In genomic region chr2:38449092-38449491, GRCm38 (mm10) we compare ENCODE assay signal across 27 mouse cellular contexts.
"Had no signal": no experiment of that assay in that cellular context is flagged by ENCODE, and none has a peak within 500 bp of the region (broad histone marks: within the 10 kb centered on the region; RNA-seq: fewer than 3 reads in every experiment).

No protein-coding gene starts in this region.

- H3K4me1 ChIP-seq: heart, embryonic 10.5 days; heart, embryonic 12.5 days; hindbrain, embryonic 12.5 days; limb, embryonic 10.5 days had no signal

- H3K27ac ChIP-seq: heart, embryonic 10.5 days; hindbrain, embryonic 10.5 days; hindbrain, embryonic 12.5 days; hindbrain, embryonic 14.5 days; kidney, embryonic 15.5 days; kidney, postnatal 0 days; layer of hippocampus, adult 2 months; left cerebral cortex, adult 2 months; limb, embryonic 10.5 days; limb, embryonic 12.5 days had no signal

- H3K4me3 ChIP-seq: heart, embryonic 10.5 days; heart, embryonic 12.5 days; hindbrain, embryonic 10.5 days; hindbrain, embryonic 12.5 days; kidney, embryonic 15.5 days; layer of hippocampus, adult 2 months; left cerebral cortex, adult 2 months; limb, embryonic 10.5 days; limb, embryonic 12.5 days had no signal

- H3K9me3 ChIP-seq: heart, embryonic 10.5 days; heart, embryonic 12.5 days; hindbrain, embryonic 10.5 days; hindbrain, embryonic 12.5 days; kidney, embryonic 15.5 days; limb, embryonic 10.5 days; limb, embryonic 12.5 days had no signal

- H3K36me3 ChIP-seq: heart, embryonic 10.5 days; heart, embryonic 12.5 days; hindbrain, embryonic 10.5 days; hindbrain, embryonic 12.5 days; kidney, embryonic 15.5 days; limb, embryonic 10.5 days; limb, embryonic 12.5 days had no signal

- H3K4me2 ChIP-seq: heart, embryonic 12.5 days; hindbrain, embryonic 12.5 days; hindbrain, embryonic 14.5 days; kidney, embryonic 15.5 days; limb, embryonic 12.5 days; liver, embryonic 11.5 days had no signal

- DNase-seq: forebrain, postnatal 0 days; gastrocnemius, postnatal 14 days; gastrocnemius, postnatal 36 days; heart, adult 11 months; heart, postnatal 10 days; heart, postnatal 4 days; kidney, adult 11 months; kidney, adult 2 months; kidney, adult 9 months; kidney, postnatal 14 days; kidney, postnatal 36 days; layer of hippocampus, adult 9-11 months; liver had no signal

- H3K9ac ChIP-seq: forebrain, postnatal 0 days; heart, embryonic 12.5 days; hindbrain, embryonic 12.5 days; hindbrain, embryonic 14.5 days; kidney, embryonic 15.5 days; limb, embryonic 12.5 days had no signal

- H3K27me3 ChIP-seq: heart, embryonic 12.5 days; hindbrain, embryonic 12.5 days; kidney, embryonic 15.5 days; limb, embryonic 12.5 days had no signal

- ATAC-seq: forebrain, postnatal 0 days; hindbrain, embryonic 16.5 days; inflammation-experienced regulatory T-cells, adult 6 months had no signal
